Mouse (Mus musculus) testis, adult 2 months (tissue): ENCODE data around the gene Phf21a.

ENCODE experiments used
- CTCF ChIP-seq: fragments of 200-500 bp; IDR thresholded peaks from 2 replicates; pipeline ENCODE4 v1.5.1; 2012; ENCODE audit warnings: low read depth, mild to moderate bottlenecking, inconsistent platforms, low read length, moderate library complexity; ENCODE audit not compliant: control insufficient read depth, insufficient read depth, insufficient replicate concordance
- POLR2A ChIP-seq: fragments of 200-500 bp; IDR thresholded peaks from 2 replicates; pipeline ENCODE4 v1.6.1; 2012; ENCODE audit warnings: low read depth, mild to moderate bottlenecking, inconsistent platforms, low read length, moderate library complexity; ENCODE audit not compliant: control insufficient read depth

GRCm38 (mm10) chr2:92140383-92140782 is 47.5 kb downstream of the Phf21a start:
- TF ChIP-seq POLR2A (no peak), CTCF (no peak)
